ENCODE assay signal across 8 mouse cellular contexts in genomic region chr2:112493539-112494260, GRCm38 (mm10). TPM values are rescaled to one million over a fixed set of nuclear protein-coding genes. Genes with fewer than 3 reads are reported as not detected.
DNase-seq lines count a peak whose midpoint lies in the region; ATAC-seq and TF ChIP-seq lines count a peak whose summit lies in the region.

No protein-coding gene starts in this region.

- DNase-seq in heart, adult 2 months, result no peak
- DNase-seq in heart, postnatal 4 days, result no peak
- no peak for DNase-seq in forebrain, embryonic 10.5 days (ENCODE audit: extremely low spot score, low spot score)
- DNase-seq in liver, embryonic 13.5 days, result no peak
- no peak for DNase-seq in natural killer cell, adult 2 months (ENCODE audit: low spot score in 2 of 2)
- no peak for DNase-seq in T-cell, adult 2 months (ENCODE audit: low spot score)
- DNase-seq in adipocyte (ENCODE audit: low spot score), result no peak

- no peak for TF ChIP-seq EP300 in heart, adult 2 months (IDR thresholded peaks at IDR 0.05; ENCODE audit: insufficient read depth, low read depth, low read length)

- peak overlapping the region; percentile 90 for H3K27ac ChIP-seq in heart, adult 2 months
- peak overlapping the region; percentile 100 for H3K27ac ChIP-seq in forebrain, embryonic 10.5 days
- peak overlapping the region; percentile 93 for H3K27ac ChIP-seq in liver, embryonic 13.5 days

- TF ChIP-seq CTCF in heart, adult 2 months (IDR thresholded peaks at IDR 0.05), result no peak

- TF ChIP-seq POLR2A in heart, adult 2 months (IDR thresholded peaks at IDR 0.05; ENCODE audit: insufficient read depth, low read depth, low read length), result no peak

- intact Hi-C loops in heart, adult 2 months (cut with DNase I), result loop anchor here (2.0 kb wide), 2 partner anchors 39 to 255 kb away; partner anchors contain the start of genes Emc7 and Lpcat4

- H3K9me3 ChIP-seq in forebrain, embryonic 10.5 days, result no peaks in the 10 kb centered on the region
- H3K9me3 ChIP-seq in liver, embryonic 13.5 days (replicated peaks), result no peaks in the 10 kb centered on the region

- H3K27me3 ChIP-seq in heart, adult 2 months (ENCODE audit: control insufficient read depth, insufficient read depth, low read length), result no peaks in the 10 kb centered on the region
- no peaks in the 10 kb centered on the region for H3K27me3 ChIP-seq in forebrain, embryonic 10.5 days (ENCODE audit: poor library complexity, severe bottlenecking)
- no peaks in the 10 kb centered on the region for H3K27me3 ChIP-seq in liver, embryonic 13.5 days

- peak; percentile 13 for ATAC-seq in CD4-positive, CD25-positive, alpha-beta regulatory T cell, adult 4 months
- peak; percentile 10; the same call in 1 of the 2 replicates for ATAC-seq in liver, embryonic 13.5 days (ENCODE audit: low read depth)

- peak overlapping the region; percentile 48 for H3K4me3 ChIP-seq in heart, adult 2 months
- H3K4me3 ChIP-seq in forebrain, embryonic 10.5 days, result peak overlapping the region; percentile 80
- peak overlapping the region; percentile 81 for H3K4me3 ChIP-seq in liver, embryonic 13.5 days (replicated peaks)

- peak overlapping the region; percentile 88 for H3K4me2 ChIP-seq in liver, embryonic 13.5 days

- H3K79me2 ChIP-seq in heart, adult 2 months (replicated peaks; ENCODE audit: control insufficient read depth, insufficient read depth, low read length), result no peaks in the 10 kb centered on the region

- H3K4me1 ChIP-seq in heart, adult 2 months (ENCODE audit: control insufficient read depth, insufficient read depth, low read length), result peaks cover 2% of the 10 kb centered on the region; the same call in 1 of the 2 replicates
- peaks cover 33% of the 10 kb centered on the region for H3K4me1 ChIP-seq in forebrain, embryonic 10.5 days
- H3K4me1 ChIP-seq in liver, embryonic 13.5 days (replicated peaks), result peaks cover 38% of the 10 kb centered on the region

- peaks cover 1% of the 10 kb centered on the region; the same call in 1 of the 2 replicates for H3K36me3 ChIP-seq in heart, adult 2 months (ENCODE audit: control insufficient read depth, insufficient read depth, low read length)
- no peaks in the 10 kb centered on the region for H3K36me3 ChIP-seq in forebrain, embryonic 10.5 days (replicated peaks)
- H3K36me3 ChIP-seq in liver, embryonic 13.5 days, result no peaks in the 10 kb centered on the region

- peak overlapping the region; percentile 92 for H3K9ac ChIP-seq in heart, adult 2 months (ENCODE audit: low read depth, low read length)
- peak overlapping the region; percentile 95 for H3K9ac ChIP-seq in liver, embryonic 13.5 days

- 37% methylated on average over 11 of the region's 11 CpGs for WGBS in heart, adult 2 months
- WGBS in forebrain, embryonic 10.5 days, result 46% methylated on average over 11 of the region's 11 CpGs
- WGBS in liver, embryonic 13.5 days (ENCODE audit: insufficient replicate concordance), result 27% methylated on average over 11 of the region's 11 CpGs

RNA-seq across cellular contexts. Expression of gene Aven, which starts 0.9 kb away (rescaled TPM):
- total RNA-seq in heart, adult 2 months (2021), result 10 to 100 TPM; 16.9 to 18.4 TPM
- polyA plus RNA-seq in heart, adult 2 months (2012; rRNA removed), result 5.8 and 10.5 TPM in 2 replicates
- total RNA-seq in heart, postnatal 4 days (2021), result 10 to 100 TPM; 15.1 to 17.2 TPM
- polyA plus RNA-seq in CD4-positive, CD25-positive, alpha-beta regulatory T cell, adult 4 months (2017; shearing (Covaris generic)), result 10 to 100 TPM; 20.9 to 23.4 TPM
- polyA plus RNA-seq in forebrain, embryonic 10.5 days (2016; fragmentation: Nextera tagmentation; extraction: Ambion mirVana), result 6.2 and 6.7 TPM in 2 replicates
- polyA plus RNA-seq in liver, embryonic 13.5 days (2015; fragmentation: Nextera tagmentation; extraction: Ambion mirVana), result 6.2 and 7.5 TPM in 2 replicates

RNA-seq across cellular contexts. Expression of gene Chrm5, which starts 13.1 kb away (rescaled TPM):
- not detected for total RNA-seq in heart, adult 2 months (2021)
- polyA plus RNA-seq in heart, adult 2 months (2012; rRNA removed), result not detected in 2 replicates
- total RNA-seq in heart, postnatal 4 days (2021), result not detected
- polyA plus RNA-seq in CD4-positive, CD25-positive, alpha-beta regulatory T cell, adult 4 months (2017; shearing (Covaris generic)), result not detected
- polyA plus RNA-seq in forebrain, embryonic 10.5 days (2016; fragmentation: Nextera tagmentation; extraction: Ambion mirVana), result 0.09 TPM in 1 of 2 replicates, not detected in the other
- polyA plus RNA-seq in liver, embryonic 13.5 days (2015; fragmentation: Nextera tagmentation; extraction: Ambion mirVana), result not detected in 2 replicates

RNA-seq across cellular contexts. Expression of gene Emc7, which starts 38.9 kb away (rescaled TPM):
- total RNA-seq in heart, adult 2 months (2021), result 10 to 100 TPM; 14.3 to 17.7 TPM
- polyA plus RNA-seq in heart, adult 2 months (2012; rRNA removed), result 6.6 and 11.7 TPM in 2 replicates
- total RNA-seq in heart, postnatal 4 days (2021), result 10 to 100 TPM; 15.5 to 16.4 TPM
- polyA plus RNA-seq in CD4-positive, CD25-positive, alpha-beta regulatory T cell, adult 4 months (2017; shearing (Covaris generic)), result 10 to 100 TPM; 12.9 to 14.8 TPM
- polyA plus RNA-seq in forebrain, embryonic 10.5 days (2016; fragmentation: Nextera tagmentation; extraction: Ambion mirVana), result 10.7 and 11.7 TPM in 2 replicates
- 16.0 and 16.7 TPM in 2 replicates for polyA plus RNA-seq in liver, embryonic 13.5 days (2015; fragmentation: Nextera tagmentation; extraction: Ambion mirVana)
